Mouse (Mus musculus) heart, postnatal 0 days (tissue): ENCODE data around the gene Rai1.

Experiments used
- CTCF ChIP-seq: IDR thresholded peaks from 2 replicates; pipeline ENCODE4 v1.5.1; 2016; ENCODE audit warnings: antibody characterized with exemption, control low read depth, low read depth
- EP300 ChIP-seq: IDR thresholded peaks from 2 replicates; pipeline ENCODE4 v1.6.1; 2016; ENCODE audit warnings: antibody characterized with exemption, low read depth

DNA sequence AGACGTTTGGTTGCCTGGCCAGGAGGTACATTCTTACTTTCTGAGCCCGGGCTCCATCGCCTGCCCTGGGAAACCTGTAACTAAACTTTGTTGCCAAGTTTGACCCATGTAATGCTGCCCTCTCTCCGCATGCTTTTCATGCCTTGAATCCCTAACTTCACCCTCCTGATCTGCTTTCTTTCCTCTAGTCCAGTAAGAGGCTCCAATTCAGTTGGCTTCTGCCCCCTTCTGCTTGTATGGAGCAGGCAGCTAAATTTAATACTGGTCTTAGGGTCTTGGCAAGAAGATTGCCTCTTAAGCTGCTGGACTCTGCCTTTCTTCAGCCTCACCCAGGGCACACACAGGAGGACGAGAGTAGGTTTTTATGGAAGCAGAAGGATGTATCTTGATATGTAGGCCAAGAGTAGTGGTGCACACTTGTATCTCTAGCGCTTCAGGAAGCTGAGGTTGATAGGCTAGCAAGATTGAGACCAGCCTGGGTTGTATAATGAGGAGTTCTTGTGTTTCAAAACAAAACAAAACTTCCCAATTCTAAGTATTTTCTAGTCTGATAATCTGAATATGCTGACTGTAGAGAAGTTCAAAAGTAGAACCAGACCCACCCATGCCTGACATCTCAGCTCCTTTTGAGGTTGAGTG is 10.9 kb downstream of the Rai1 start:
- TF ChIP-seq CTCF (peak; percentile 23), EP300 (no peak)
